Mouse (Mus musculus) limb, embryonic 14.5 days (tissue): Measurements from ENCODE around the gene Gsto2. TPM values are rescaled to one million over a fixed set of nuclear protein-coding genes. Genes with fewer than 3 reads are reported as not detected.

Experiments used
- ATAC-seq: fragments of 200-750 bp; cut with Nextera tagmentation; 2 replicates; pipeline ENCODE4 v1.8.0; 2017; ENCODE audit warnings: low read depth, moderate number of reproducible peaks, moderate TSS enrichment; ENCODE audit not compliant: low FRiP score
- DNase-seq: peaks from one replicate; pipeline ENCODE4 v3.0.0-alpha.2; 2015; ENCODE audit warnings: low spot score
- H3K27ac ChIP-seq: fragments of 300-500 bp; sonication (generic); replicated peaks from 2 replicates; pipeline ENCODE4 v1.5.1; 2014; ENCODE audit warnings: low read depth, mild to moderate bottlenecking, low read length, moderate library complexity, mixed read lengths
- H3K27me3 ChIP-seq: fragments of 300-500 bp; sonication (generic); 2 replicates; pipeline ENCODE4 v1.6.1; 2014; ENCODE audit warnings: low read length, mixed read lengths; ENCODE audit not compliant: control insufficient read depth, insufficient read depth
- H3K36me3 ChIP-seq: fragments of 300-500 bp; sonication (generic); 2 replicates; pipeline ENCODE4 v1.6.1; 2014; ENCODE audit warnings: mild to moderate bottlenecking, low read length, moderate library complexity, mixed read lengths; ENCODE audit not compliant: control insufficient read depth, insufficient read depth
- H3K4me1 ChIP-seq: fragments of 300-500 bp; sonication (generic); 2 replicates; pipeline ENCODE4 v1.6.1; 2014; ENCODE audit warnings: antibody characterized with exemption, low read length, mixed read lengths; ENCODE audit not compliant: control insufficient read depth, insufficient read depth
- H3K4me2 ChIP-seq: fragments of 300-500 bp; sonication (generic); replicated peaks from 2 replicates; pipeline ENCODE4 v1.6.1; 2014; ENCODE audit warnings: low read depth, mild to moderate bottlenecking, low read length, moderate library complexity; ENCODE audit not compliant: severe bottlenecking
- H3K4me3 ChIP-seq: fragments of 300-500 bp; sonication (generic); replicated peaks from 2 replicates; pipeline ENCODE4 v1.5.1; 2014; ENCODE audit warnings: low read length
- H3K9ac ChIP-seq: fragments of 300-500 bp; sonication (generic); 2 replicates; pipeline ENCODE4 v1.6.1; 2014; ENCODE audit warnings: mild to moderate bottlenecking, low read depth, low read length, moderate library complexity; ENCODE audit not compliant: severe bottlenecking
- H3K9me3 ChIP-seq: fragments of 300-500 bp; sonication (generic); 2 replicates; pipeline ENCODE4 v1.6.1; 2016; ENCODE audit warnings: low read length; ENCODE audit not compliant: control insufficient read depth
- POLR2A ChIP-seq: fragments of 200-500 bp; IDR thresholded peaks from 2 replicates; pipeline ENCODE4 v1.8.0; 2012; ENCODE audit warnings: inconsistent platforms, mild to moderate bottlenecking, moderate library complexity, borderline replicate concordance; ENCODE audit not compliant: insufficient read depth, insufficient read length; ENCODE audit errors: extremely low read depth
- WGBS: fragments of 180-500 bp; shearing (Covaris S2); extraction: QIAGEN DNeasy Blood & Tissue Kit; methylation state at CpG from one replicate; pipeline ENCODE4 v1.1.7; 2014; 5-methylcytosine and 5-hydroxymethylcytosine counted together
- polyA plus RNA-seq, 2 experiments: library from polyadenylated mRNA; depleted of rRNA in 1 of 2; stranded (reverse) in 1 of 2; unstranded in 1 of 2; fragments of >200 nt; fragmentation: Nextera tagmentation in 1 of 2; extraction: Ambion mirVana in 1 of 2; gene quantifications; 2 replicates each; pipeline versions ENCODE4 v1.2.1 to v1.2.3; 2012 to 2014

Gene Gsto2
- polyA plus RNA-seq, 2 experiments: 0.87 to 1.2 TPM

GRCm38 (mm10) chr19:47925819-47926218 is 60.5 kb downstream of the Gsto2 start:
- H3K9ac ChIP-seq: no peak overlapping the region
- no peaks in the 10 kb centered on the region for H3K36me3 ChIP-seq
- WGBS: 80% methylated on average over 7 of the region's 7 CpGs
- DNase-seq (no peak), ATAC-seq (no peak)
- peaks cover 12% of the 10 kb centered on the region for H3K4me1 ChIP-seq
- no peak overlapping the region for H3K4me3 ChIP-seq
- no peaks in the 10 kb centered on the region for H3K9me3 ChIP-seq
- no peak overlapping the region for H3K27ac ChIP-seq
- no peak for TF ChIP-seq POLR2A
- no peak overlapping the region for H3K4me2 ChIP-seq
- H3K27me3 ChIP-seq: no peaks in the 10 kb centered on the region

DNA sequence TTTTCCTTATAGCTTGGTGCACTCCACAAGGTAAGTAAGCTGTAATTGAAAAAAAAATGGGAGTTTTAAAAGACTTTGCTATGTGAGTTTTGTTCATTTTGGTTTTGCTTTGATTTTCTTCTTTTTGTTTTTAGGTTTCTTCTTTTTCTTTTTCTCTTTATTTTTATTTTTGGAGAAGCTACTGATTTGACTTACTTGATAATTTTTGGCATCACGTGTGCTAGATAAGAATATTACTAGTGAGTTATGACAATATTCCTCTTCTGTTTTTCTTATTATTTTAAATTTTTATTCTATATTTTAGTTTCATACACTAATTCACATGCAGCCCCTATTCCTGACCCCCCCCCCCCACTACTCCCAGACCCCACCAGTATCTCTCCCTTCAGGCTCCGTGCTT is 61.7 kb downstream of the Gsto2 start:
- Histone ChIP-seq H3K4me2 (no peak overlapping the region), H3K36me3 (no peaks in the 10 kb centered on the region), H3K9ac (no peak overlapping the region), H3K4me1 (peaks cover 11% of the 10 kb centered on the region; the same call in 1 of the 2 replicates), H3K9me3 (no peaks in the 10 kb centered on the region), H3K27ac (no peak overlapping the region), H3K4me3 (no peak overlapping the region), H3K27me3 (no peaks in the 10 kb centered on the region)
- ATAC-seq: no peak
- no peak for TF ChIP-seq POLR2A
- no peak for DNase-seq
- 90% methylated on average over 2 of the region's 2 CpGs for WGBS

DNA sequence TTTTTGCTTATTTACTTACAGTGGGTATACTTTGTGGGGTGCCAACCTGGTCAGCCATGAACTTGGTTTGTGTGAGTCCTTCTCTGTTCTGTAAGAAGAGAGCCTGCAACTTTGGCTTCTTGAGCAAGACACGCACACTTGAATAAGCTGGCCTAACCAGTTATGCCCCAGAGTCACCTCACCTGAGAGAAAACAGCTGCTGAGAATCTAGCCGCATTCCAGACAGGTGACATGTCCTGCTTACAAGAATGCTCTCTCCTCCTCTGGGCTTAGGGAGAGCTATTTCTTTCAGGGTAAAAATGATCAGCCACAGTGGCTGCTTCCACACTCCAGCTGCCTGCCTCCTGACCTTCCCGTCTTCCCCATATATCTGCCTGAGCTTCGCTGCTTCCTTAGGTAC is 63.7 kb downstream of the Gsto2 start:
- DNase-seq (no peak), ATAC-seq (no peak)
- no peaks in the 10 kb centered on the region for H3K9me3 ChIP-seq
- 62% methylated on average over 4 of the region's 4 CpGs for WGBS
- H3K4me2 ChIP-seq: no peak overlapping the region
- H3K4me3 ChIP-seq: no peak overlapping the region
- no peaks in the 10 kb centered on the region for H3K36me3 ChIP-seq
- H3K4me1 ChIP-seq: peaks cover 11% of the 10 kb centered on the region; the same call in 1 of the 2 replicates
- TF ChIP-seq POLR2A: no peak
- H3K27ac ChIP-seq: no peak overlapping the region
- H3K9ac ChIP-seq: no peak overlapping the region
- no peaks in the 10 kb centered on the region for H3K27me3 ChIP-seq

- DNase-seq (peak; percentile 73), ATAC-seq (peak; percentile 50; the same call in 1 of the 2 replicates)
- no peak for TF ChIP-seq POLR2A
- no peak overlapping the region for H3K27ac ChIP-seq
- H3K4me1 ChIP-seq: peaks cover 11% of the 10 kb centered on the region; the same call in 1 of the 2 replicates
- H3K27me3 ChIP-seq: no peaks in the 10 kb centered on the region
- no peak overlapping the region for H3K4me2 ChIP-seq
- no peak overlapping the region for H3K9ac ChIP-seq
- WGBS: 36% methylated on average over 7 of the region's 7 CpGs
- H3K4me3 ChIP-seq: no peak overlapping the region
- no peaks in the 10 kb centered on the region for H3K36me3 ChIP-seq
- H3K9me3 ChIP-seq: no peaks in the 10 kb centered on the region
These were observed 66.8 kb downstream of the Gsto2 start for GRCm38 (mm10) chr19:47931982-47932638.

GRCm38 (mm10) chr19:47934146-47934545 is 68.8 kb downstream of the Gsto2 start:
- no peaks in the 10 kb centered on the region for H3K27me3 ChIP-seq
- ATAC-seq: no peak
- DNase-seq: no peak
- WGBS: 92% methylated on average over 8 of the region's 8 CpGs
- no peak overlapping the region for H3K27ac ChIP-seq
- H3K9me3 ChIP-seq: no peaks in the 10 kb centered on the region
- TF ChIP-seq POLR2A: no peak
- H3K9ac ChIP-seq: no peak overlapping the region
- H3K4me1 ChIP-seq: peaks cover 9% of the 10 kb centered on the region; the same call in 1 of the 2 replicates
- H3K36me3 ChIP-seq: no peaks in the 10 kb centered on the region
- H3K4me2 ChIP-seq: no peak overlapping the region
- H3K4me3 ChIP-seq: no peak overlapping the region
